Mouse (Mus musculus) cerebellum, postnatal 25 days (tissue): ENCODE measurements around the gene Grsf1.
A peak's percentile ranks its signal among the peaks of the same experiment; 100 is the strongest.

Experiments
- DNase-seq, 2 experiments: peaks; one replicate each; pipeline ENCODE4 v3.0.0; 2021; ENCODE audit warnings: mixed read lengths in 2 of 2

Grsf1 gene

DNA sequence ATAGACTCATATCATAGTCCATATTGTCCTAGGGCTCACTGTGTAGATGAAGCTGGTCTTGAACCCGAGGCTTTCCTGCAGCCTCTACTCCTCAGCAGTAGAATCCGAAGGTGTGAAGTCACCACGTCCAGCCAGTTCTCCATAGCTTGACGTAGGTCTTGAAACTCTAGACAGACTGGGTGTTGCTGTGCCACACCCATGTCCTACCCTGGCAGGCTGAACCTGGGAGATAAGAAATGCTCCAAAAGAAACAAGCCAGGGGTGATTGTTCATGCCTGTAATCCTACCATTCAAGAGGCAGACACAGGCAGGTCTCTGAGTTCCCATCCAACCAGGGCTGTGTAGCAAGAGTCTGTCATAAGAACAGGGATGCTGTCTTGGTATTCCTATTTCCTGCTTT lies 48.4 kb downstream of the Grsf1 start:
- DNase-seq = no peak

GRCm38 (mm10) chr5:88616988-88617387 lies 59.0 kb downstream of the Grsf1 start:
- DNase-seq = no peak

GRCm38 (mm10) chr5:88614129-88614528 lies 61.8 kb downstream of the Grsf1 start:
- DNase-seq = peak in 1 of 2 experiments; percentile 5
